Mouse (Mus musculus): ENCODE measurements around the gene Nrxn1.

Gene Nrxn1

GRCm38 (mm10) chr17:90420757-90421156 is 672.1 kb downstream of the Nrxn1 start:
- DNase-seq = no peak

DNA sequence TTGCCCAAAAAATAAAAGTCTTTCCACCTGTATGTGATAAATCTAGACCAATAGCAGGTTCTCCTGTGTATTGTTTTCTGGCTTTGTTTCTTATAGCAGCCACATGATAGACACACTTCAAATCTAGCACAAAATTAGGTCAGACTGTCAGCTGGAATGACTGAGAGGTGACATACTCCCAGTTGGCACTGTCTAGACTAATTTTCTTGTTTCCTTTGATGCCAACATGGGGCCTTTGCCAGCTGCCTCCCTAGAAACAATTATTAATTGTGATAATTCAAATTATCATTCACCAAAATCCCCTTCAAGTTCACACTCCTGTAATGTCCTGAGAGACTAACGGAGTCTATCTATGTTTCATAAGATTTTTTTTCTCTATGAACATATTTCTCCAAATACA is 673.3 kb downstream of the Nrxn1 start:
- DNase-seq = no peak

- DNase-seq = no peak
Observed at GRCm38 (mm10) chr17:90396357-90396756, 696.5 kb downstream of the Nrxn1 start.

DNA sequence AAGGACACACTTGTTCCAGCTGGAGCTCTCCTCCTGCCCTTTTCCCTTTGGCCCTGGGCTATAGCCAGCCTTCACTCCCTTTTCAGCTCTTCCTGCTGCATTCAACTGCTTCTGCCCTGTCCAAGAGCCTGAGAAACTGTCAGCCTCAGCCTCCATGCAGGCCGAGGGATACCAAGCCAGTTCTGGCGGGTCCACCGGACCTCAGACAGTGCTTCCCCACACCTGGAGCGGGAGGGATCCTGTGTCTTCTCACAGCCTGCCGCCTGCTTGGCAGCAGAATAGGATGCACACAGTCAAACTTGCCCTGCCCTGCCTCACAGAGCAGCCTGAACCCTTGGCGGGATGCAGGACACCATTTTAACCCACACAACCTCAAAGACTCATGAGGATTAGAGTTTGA is 698.3 kb downstream of the Nrxn1 start:
- DNase-seq = no peak

- no peak for DNase-seq
Observed at GRCm38 (mm10) chr17:90392751-90393150, 700.1 kb downstream of the Nrxn1 start.

GRCm38 (mm10) chr17:90390316-90391212 is 702.3 kb downstream of the Nrxn1 start:
- no peak for DNase-seq

GRCm38 (mm10) chr17:90384856-90385255 is 708.0 kb downstream of the Nrxn1 start:
- DNase-seq = no peak

DNA sequence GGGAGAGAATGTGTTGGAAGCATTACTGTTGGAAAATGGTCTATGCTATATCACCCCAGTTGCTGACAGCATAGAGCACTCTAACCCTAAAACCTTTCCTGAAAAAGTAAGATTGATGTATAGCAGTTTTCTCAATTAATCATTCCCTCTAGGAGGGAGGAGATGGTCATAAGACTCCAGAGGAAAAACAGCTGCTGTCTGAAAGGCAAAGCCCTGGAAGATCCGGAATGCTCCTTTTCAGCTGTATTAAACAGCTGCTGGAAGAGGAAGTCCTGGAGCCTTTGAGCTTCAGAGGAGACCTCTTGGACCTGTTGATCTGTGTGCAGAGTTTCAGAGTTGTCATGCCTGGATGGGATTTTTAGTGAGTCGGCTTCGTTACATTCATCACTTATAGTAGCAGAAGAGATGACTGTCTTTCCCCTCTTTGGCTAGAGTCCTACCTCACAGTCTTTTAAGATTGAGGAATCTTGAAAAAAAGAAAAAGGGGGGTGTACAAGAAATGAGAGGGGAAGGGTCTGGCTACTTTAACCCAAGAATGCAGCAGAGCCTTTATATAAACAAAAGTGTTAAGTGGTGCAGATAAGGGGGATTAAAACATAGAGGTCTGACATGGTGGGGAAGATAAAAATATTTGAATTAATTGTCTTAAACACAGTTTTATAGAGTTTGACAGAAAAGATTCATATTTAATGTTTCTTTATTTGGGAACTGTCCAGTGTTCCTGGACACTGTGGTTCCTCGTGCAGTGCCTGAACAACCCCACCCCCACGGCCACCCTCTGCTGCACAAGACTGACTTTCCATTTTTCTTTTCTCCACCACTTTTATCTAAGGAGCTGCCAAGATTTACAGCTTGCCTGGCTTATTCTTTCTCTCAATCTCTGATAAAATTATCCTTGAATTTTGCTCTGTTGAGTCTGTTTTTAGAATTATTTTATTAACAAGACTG is 710.1 kb downstream of the Nrxn1 start:
- peak in 1 of 2 experiments; percentile 3 for DNase-seq

- no peak for DNase-seq
Observed at GRCm38 (mm10) chr17:90376533-90376932, 716.3 kb downstream of the Nrxn1 start.

DNA sequence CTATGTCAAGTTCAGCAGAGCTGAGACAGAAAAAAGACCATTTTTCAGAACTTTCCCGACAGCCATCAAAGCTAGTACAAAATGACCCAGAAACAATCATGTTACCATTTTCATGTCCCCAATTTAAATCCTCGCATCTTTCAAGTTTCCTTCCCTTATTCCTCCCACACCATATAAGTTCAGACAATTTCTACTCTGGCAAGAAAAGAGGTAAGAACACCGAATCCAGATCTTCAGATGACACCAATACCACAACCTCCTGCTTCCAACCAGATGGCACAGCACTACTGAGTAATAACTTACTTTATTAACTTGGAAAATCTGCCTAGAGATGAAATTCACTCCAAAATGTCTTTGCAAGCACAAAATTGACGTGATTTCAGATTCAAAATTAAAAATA is 730.7 kb downstream of the Nrxn1 start:
- no peak for DNase-seq

- no peak for DNase-seq
Observed at GRCm38 (mm10) chr17:90349385-90350095, 743.3 kb downstream of the Nrxn1 start.

GRCm38 (mm10) chr17:90346735-90347475 is 746.0 kb downstream of the Nrxn1 start:
- no peak for DNase-seq

- no peak for DNase-seq
Observed at GRCm38 (mm10) chr17:90333445-90333844, 759.4 kb downstream of the Nrxn1 start.

DNA sequence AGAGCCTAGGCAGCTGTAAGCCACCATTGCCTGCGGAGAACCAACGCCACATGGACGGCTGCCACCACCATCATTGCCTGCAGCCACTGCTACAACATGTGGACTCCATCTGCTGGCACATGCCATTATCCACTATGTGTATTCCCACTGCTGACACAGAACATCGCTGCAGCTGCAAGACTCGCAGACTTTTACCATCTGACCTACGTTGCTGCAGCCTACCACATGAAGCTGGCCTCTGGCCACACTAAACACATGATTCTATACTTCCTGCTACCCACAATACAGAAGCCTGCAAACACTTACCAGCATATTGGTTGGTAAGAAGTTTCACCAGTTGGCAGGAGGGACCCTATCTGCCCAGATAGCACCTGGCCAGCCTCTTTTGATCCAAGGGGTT is 769.2 kb downstream of the Nrxn1 start:
- no peak for DNase-seq

DNA sequence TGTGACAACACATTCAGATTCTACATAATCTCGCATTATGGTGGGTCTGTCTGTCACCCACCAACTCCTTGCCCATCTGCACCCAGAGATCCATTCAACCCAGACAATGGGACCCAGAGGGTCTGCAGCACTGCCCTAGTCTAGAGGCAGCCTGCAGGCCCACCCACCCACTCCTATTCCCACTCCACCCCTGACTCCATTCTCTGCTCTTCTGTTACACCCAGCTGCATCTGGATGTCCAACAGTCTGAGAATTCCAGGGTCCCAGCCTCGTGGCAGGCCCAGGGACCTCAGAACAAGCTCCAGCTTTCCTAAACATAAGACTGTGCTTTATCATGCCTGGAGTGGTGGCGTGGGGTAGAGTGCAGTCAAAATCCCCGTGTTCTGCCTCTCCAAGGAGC is 820.6 kb downstream of the Nrxn1 start:
- DNase-seq = no peak

DNA sequence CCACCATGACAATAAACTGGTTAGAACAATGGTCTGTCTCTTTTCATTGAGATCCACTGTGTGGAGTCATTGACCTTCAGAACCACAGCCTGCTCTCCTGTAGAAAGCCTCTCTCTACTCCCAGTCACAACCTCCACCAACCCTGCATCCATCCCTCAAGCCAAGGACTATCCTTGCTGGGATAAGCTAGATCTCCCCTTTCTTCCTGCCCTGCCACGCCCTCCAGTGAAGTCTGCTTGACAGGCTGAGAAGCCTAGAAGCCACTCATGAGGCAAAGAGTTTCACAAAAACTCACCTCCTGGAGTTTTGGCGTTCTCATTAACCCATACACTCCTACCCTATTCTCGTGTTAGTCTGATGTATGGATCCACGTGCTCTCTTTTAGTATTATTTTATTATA is 821.7 kb downstream of the Nrxn1 start:
- DNase-seq = no peak

GRCm38 (mm10) chr17:90269143-90269542 is 823.7 kb downstream of the Nrxn1 start:
- no peak for DNase-seq

DNA sequence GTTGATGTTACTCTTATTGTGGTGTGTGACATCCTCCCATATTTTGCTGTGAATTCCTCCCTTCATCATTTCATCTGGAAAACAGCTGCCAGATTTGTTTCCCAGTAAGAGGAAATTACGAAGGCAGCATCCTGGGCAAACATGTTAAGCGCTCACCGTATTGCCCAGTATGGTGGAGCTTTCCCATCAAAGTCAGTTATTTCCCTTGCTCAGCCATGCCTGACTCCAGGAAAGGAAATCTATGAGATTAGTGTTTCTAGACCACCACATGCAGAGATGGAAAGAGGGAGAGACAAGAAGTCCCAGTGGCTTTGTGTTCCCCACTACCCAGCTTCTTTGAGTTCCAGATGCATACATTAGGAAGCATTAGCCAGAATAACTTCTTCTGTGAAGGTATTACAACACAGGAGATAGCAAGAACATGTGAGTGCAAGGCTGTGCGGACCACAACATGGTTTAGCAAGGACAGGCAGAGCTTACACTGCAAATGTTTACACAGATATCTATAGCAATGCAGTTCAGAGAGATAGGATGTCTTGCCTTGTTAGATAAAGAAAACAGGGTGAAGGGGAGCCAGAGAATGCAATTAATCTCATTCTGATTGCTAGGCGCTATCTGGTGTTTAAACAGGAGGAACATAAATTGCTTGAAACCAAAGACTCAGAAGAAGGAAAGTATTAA is 839.3 kb downstream of the Nrxn1 start:
- DNase-seq = no peak

GRCm38 (mm10) chr17:90252196-90252595 is 840.7 kb downstream of the Nrxn1 start:
- DNase-seq = no peak

- no peak for DNase-seq
Observed at GRCm38 (mm10) chr17:90247071-90247849, 845.6 kb downstream of the Nrxn1 start.

- no peak for DNase-seq
Observed at GRCm38 (mm10) chr17:90244339-90244738, 848.5 kb downstream of the Nrxn1 start.
